Comparison of ENCODE assay signal across 12 mouse cellular contexts in the genomic region with DNA sequence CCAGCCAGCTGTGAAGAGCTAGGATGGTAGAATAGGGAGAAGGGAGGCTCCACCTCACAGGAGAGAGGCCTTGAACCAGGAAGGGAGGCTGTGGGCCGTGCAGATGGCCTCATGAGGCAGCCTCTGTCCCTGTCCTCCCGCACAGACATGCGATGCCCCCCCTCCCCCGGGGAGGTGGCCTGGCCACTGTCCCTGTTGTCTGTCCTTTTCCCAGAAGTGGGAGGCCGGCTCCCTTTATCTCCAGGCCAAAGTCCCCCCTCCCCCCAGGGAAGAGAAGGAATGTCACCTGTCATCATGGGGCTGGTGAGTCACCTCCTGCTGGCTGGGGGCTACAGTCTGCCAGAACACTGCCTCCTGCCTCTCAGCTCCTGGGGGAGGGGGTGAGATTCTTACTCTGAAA.
DNase-seq lines count a peak whose midpoint lies in the region; ATAC-seq and TF ChIP-seq lines count a peak whose summit lies in the region.
"Had no signal": no experiment of that assay in that cellular context is flagged by ENCODE, and none has a peak within 500 bp of the region (broad histone marks: within the 10 kb centered on the region; RNA-seq: fewer than 3 reads in every experiment).

No protein-coding gene starts in this region.

- peak overlapping the region; percentile 66; the same call in 1 of the 2 replicates for H3K27ac ChIP-seq in lung, postnatal 0 days (ENCODE audit: low read length)
- peak overlapping the region; percentile 85 for H3K27ac ChIP-seq in heart, embryonic 12.5 days (ENCODE audit: poor library complexity, severe bottlenecking)
- no peak overlapping the region for H3K27ac ChIP-seq in liver, embryonic 16.5 days (ENCODE audit: low read length)
- H3K27ac ChIP-seq: hindbrain, embryonic 15.5 days; limb, embryonic 13.5 days; stomach, embryonic 15.5 days had no signal

- no peaks in the 10 kb centered on the region for H3K9me3 ChIP-seq in lung, postnatal 0 days (ENCODE audit: low read length)
- H3K9me3 ChIP-seq in heart, embryonic 12.5 days (replicated peaks) = no peaks in the 10 kb centered on the region
- H3K9me3 ChIP-seq in liver, embryonic 16.5 days (replicated peaks; ENCODE audit: control insufficient read depth, low read length) = no peaks in the 10 kb centered on the region
- H3K9me3 ChIP-seq: hindbrain, embryonic 15.5 days; limb, embryonic 13.5 days; stomach, embryonic 15.5 days had no signal

- TF ChIP-seq CTCF in lung, postnatal 0 days (IDR thresholded peaks at IDR 0.05) = peak; percentile 12; the same call in 1 of the 2 replicates

- H3K9ac ChIP-seq in lung, postnatal 0 days (replicated peaks; ENCODE audit: low read depth) = no peak overlapping the region
- peak overlapping the region; percentile 46; the same call in 1 of the 2 replicates for H3K9ac ChIP-seq in heart, embryonic 12.5 days
- H3K9ac ChIP-seq in liver, embryonic 16.5 days (ENCODE audit: low read depth, low read length) = no peak overlapping the region
- H3K9ac ChIP-seq: hindbrain, embryonic 15.5 days; limb, embryonic 13.5 days; stomach, embryonic 15.5 days had no signal

- H3K4me2 ChIP-seq in lung, postnatal 0 days (replicated peaks; ENCODE audit: low read depth, low read length) = no peak overlapping the region
- H3K4me2 ChIP-seq in heart, embryonic 12.5 days = peak overlapping the region; percentile 29
- H3K4me2 ChIP-seq in liver, embryonic 16.5 days (ENCODE audit: low read depth, low read length) = no peak overlapping the region
- H3K4me2 ChIP-seq: hindbrain, embryonic 15.5 days; limb, embryonic 13.5 days; stomach, embryonic 15.5 days had no signal

- WGBS in lung, postnatal 0 days = 38% methylated on average over 5 of the region's 5 CpGs
- WGBS in heart, embryonic 12.5 days = 3% methylated on average over 5 of the region's 5 CpGs
- WGBS in liver, embryonic 16.5 days (ENCODE audit: insufficient replicate concordance) = 56% methylated on average over 5 of the region's 5 CpGs

- no peaks in the 10 kb centered on the region for H3K36me3 ChIP-seq in lung, postnatal 0 days (ENCODE audit: insufficient read depth, low read length)
- H3K36me3 ChIP-seq in heart, embryonic 12.5 days = no peaks in the 10 kb centered on the region
- no peaks in the 10 kb centered on the region for H3K36me3 ChIP-seq in liver, embryonic 16.5 days (ENCODE audit: control insufficient read depth, insufficient read depth)
- H3K36me3 ChIP-seq: hindbrain, embryonic 15.5 days; limb, embryonic 13.5 days; stomach, embryonic 15.5 days had no signal

- no peak overlapping the region for H3K4me3 ChIP-seq in lung, postnatal 0 days (ENCODE audit: low read depth, low read length)
- H3K4me3 ChIP-seq in heart, embryonic 12.5 days = no peak overlapping the region
- H3K4me3 ChIP-seq in liver, embryonic 16.5 days (ENCODE audit: low read depth, low read length) = no peak overlapping the region
- H3K4me3 ChIP-seq: hindbrain, embryonic 15.5 days; limb, embryonic 13.5 days; stomach, embryonic 15.5 days had no signal

- H3K27me3 ChIP-seq in lung, postnatal 0 days (replicated peaks; ENCODE audit: insufficient read depth, low read length) = no peaks in the 10 kb centered on the region
- no peaks in the 10 kb centered on the region for H3K27me3 ChIP-seq in heart, embryonic 12.5 days (replicated peaks)
- no peaks in the 10 kb centered on the region for H3K27me3 ChIP-seq in liver, embryonic 16.5 days (ENCODE audit: control insufficient read depth, insufficient read depth, low read depth, low read length)
- H3K27me3 ChIP-seq: limb, embryonic 13.5 days; Patski; stomach, embryonic 15.5 days had no signal

- ATAC-seq in lung, postnatal 0 days = peak; percentile 16
- ATAC-seq in heart, embryonic 12.5 days (ENCODE audit: insufficient number of reproducible peaks, low FRiP score) = peak; percentile 55
- peak; percentile 62 for ATAC-seq in liver, embryonic 16.5 days (ENCODE audit: low read depth)
- no peak for ATAC-seq in monocyte, adult 5-6 weeks (replicated peaks; ENCODE audit: insufficient number of reproducible peaks, low FRiP score, low TSS enrichment, poor library complexity, severe bottlenecking)
- ATAC-seq: Patski had no signal

- H3K4me1 ChIP-seq in lung, postnatal 0 days (ENCODE audit: insufficient read depth, low read depth, low read length) = peaks cover 19% of the 10 kb centered on the region
- H3K4me1 ChIP-seq in heart, embryonic 12.5 days (replicated peaks) = peaks cover 47% of the 10 kb centered on the region
- peaks cover 5% of the 10 kb centered on the region for H3K4me1 ChIP-seq in liver, embryonic 16.5 days (ENCODE audit: control insufficient read depth, low read depth, low read length)

- DNase-seq in lung, postnatal 0 days (ENCODE audit: low spot score) = peak; percentile 62
- DNase-seq in lung, postnatal 25 days (ENCODE audit: low spot score) = no peak
- peak; percentile 75 for DNase-seq in adrenal gland, postnatal 10 days
- no peak for DNase-seq in spleen, adult 12 weeks (ENCODE audit: low spot score)
- DNase-seq in spleen, postnatal 4 days (ENCODE audit: low spot score in 2 of 2) = no peak

- TF ChIP-seq EP300 in lung, postnatal 0 days (IDR thresholded peaks at IDR 0.05) = peak; percentile 47; the same call in 1 of the 2 replicates

Comparison
In these comparisons a context has a peak if more than half of its experiments do, and no peak if none do; other contexts are left out.
1. DNase-seq: peak in lung, postnatal 0 days (single experiment) and adrenal gland, postnatal 10 days (single experiment); none in lung, postnatal 25 days (single experiment), spleen, adult 12 weeks (single experiment) and spleen, postnatal 4 days (0 of 2).